Mouse (Mus musculus) thymus, adult 2 months (tissue): ENCODE measurements around the gene Cttn.

Experiments used
- CTCF ChIP-seq: fragments of 200-500 bp; IDR thresholded peaks from 2 replicates; pipeline ENCODE4 v1.5.1; 2012; ENCODE audit warnings: mild to moderate bottlenecking, control low read depth, low read length, moderate library complexity, borderline replicate concordance; ENCODE audit not compliant: control insufficient read depth, poor library complexity, insufficient read depth; ENCODE audit errors: extremely low read depth
- POLR2A ChIP-seq: fragments of 200-500 bp; IDR thresholded peaks from 2 replicates; pipeline ENCODE4 v1.6.1; 2012; ENCODE audit warnings: mild to moderate bottlenecking, low read length, control low read depth, moderate library complexity; ENCODE audit not compliant: control insufficient read depth, poor library complexity, insufficient read depth; ENCODE audit errors: extremely low read depth

DNA sequence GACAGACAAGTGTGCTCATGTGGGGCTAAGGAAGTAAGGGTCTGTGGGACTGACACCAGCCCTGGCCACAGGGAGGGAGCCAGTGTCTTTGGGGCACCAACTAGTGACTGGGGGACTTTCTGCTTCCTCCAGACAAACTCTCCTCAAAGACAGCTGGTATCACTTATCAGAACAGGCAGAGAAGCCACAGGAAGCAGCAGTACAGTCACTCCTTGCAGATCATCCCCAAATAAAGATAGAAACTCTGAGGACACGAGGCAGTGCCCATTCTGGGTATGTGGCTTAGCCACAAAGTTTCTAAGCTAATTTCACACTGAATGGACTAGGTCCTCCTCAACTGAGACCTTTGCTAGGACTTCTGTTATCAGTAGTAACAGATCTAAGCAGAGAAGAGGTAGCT lies 22.1 kb upstream of the Cttn start:
- TF ChIP-seq CTCF = no peak
- no peak for TF ChIP-seq POLR2A
